Mouse (Mus musculus): Measurements from ENCODE around the gene Uxs1. TPM values are rescaled to one million over a fixed set of nuclear protein-coding genes. Genes with fewer than 3 reads are reported as not detected.

The Uxs1 gene
- polyA plus RNA-seq, 1 experiment from 2014 or later: 18.0 TPM

DNA sequence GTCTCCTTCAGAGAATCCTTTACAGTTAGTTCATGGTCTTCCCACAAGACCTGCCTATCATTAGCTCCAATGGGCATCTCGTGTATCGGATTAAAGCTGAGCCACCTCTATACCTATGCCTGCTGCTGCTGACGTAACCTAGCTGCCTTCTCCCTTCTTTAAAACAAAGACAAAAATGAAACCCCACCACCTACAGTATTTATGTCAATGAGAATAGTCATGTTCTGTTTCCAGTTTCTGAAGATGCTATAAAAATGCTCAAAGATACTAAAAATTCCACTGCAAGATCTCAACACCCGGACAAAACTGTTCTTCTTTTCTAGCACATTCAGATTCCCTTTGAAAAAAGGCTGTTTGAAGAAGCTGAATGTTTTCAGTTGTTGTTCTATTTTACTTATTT, 9.2 kb downstream of the Uxs1 start:
- H3K27me3 ChIP-seq (replicated peaks; ENCODE audit: control insufficient read depth, insufficient read depth, low read length): no peaks in the 10 kb centered on the region
- H3K9me3 ChIP-seq (ENCODE audit: control insufficient read depth, low read length): no peaks in the 10 kb centered on the region
- no peak overlapping the region for H3K4me3 ChIP-seq (ENCODE audit: low read length)
- no peak for ATAC-seq
- no peaks in the 10 kb centered on the region for H3K4me1 ChIP-seq (ENCODE audit: control insufficient read depth, insufficient read depth, low read depth, low read length)
- H3K9ac ChIP-seq (ENCODE audit: low read depth, low read length): no peak overlapping the region
- H3K36me3 ChIP-seq (ENCODE audit: control insufficient read depth, insufficient read depth, low read length): no peaks in the 10 kb centered on the region
- WGBS: 86% methylated on average over 4 of the region's 4 CpGs
- H3K4me2 ChIP-seq (ENCODE audit: low read length): no peak overlapping the region
- no peak overlapping the region for H3K27ac ChIP-seq (ENCODE audit: low read depth, low read length)

GRCm38 (mm10) chr1:43811764-43812163, 15.8 kb downstream of the Uxs1 start:
- WGBS: 97% methylated on average over 1 of the region's 1 CpGs
- H3K4me3 ChIP-seq (ENCODE audit: low read length): no peak overlapping the region
- H3K9me3 ChIP-seq (ENCODE audit: control insufficient read depth, low read length): no peaks in the 10 kb centered on the region
- no peak overlapping the region for H3K4me2 ChIP-seq (ENCODE audit: low read length)
- H3K4me1 ChIP-seq (ENCODE audit: control insufficient read depth, insufficient read depth, low read depth, low read length): no peaks in the 10 kb centered on the region
- H3K27me3 ChIP-seq (replicated peaks; ENCODE audit: control insufficient read depth, insufficient read depth, low read length): no peaks in the 10 kb centered on the region
- no peak overlapping the region for H3K27ac ChIP-seq (ENCODE audit: low read depth, low read length)
- H3K36me3 ChIP-seq (ENCODE audit: control insufficient read depth, insufficient read depth, low read length): no peaks in the 10 kb centered on the region
- H3K9ac ChIP-seq (ENCODE audit: low read depth, low read length): no peak overlapping the region
- no peak for ATAC-seq

GRCm38 (mm10) chr1:43811055-43811454, 16.5 kb downstream of the Uxs1 start:
- Histone ChIP-seq H3K9ac (ENCODE audit: low read depth, low read length) (no peak overlapping the region), H3K4me3 (ENCODE audit: low read length) (no peak overlapping the region), H3K4me1 (ENCODE audit: control insufficient read depth, insufficient read depth, low read depth, low read length) (no peaks in the 10 kb centered on the region), H3K27me3 (replicated peaks; ENCODE audit: control insufficient read depth, insufficient read depth, low read length) (no peaks in the 10 kb centered on the region), H3K36me3 (ENCODE audit: control insufficient read depth, insufficient read depth, low read length) (no peaks in the 10 kb centered on the region), H3K9me3 (ENCODE audit: control insufficient read depth, low read length) (no peaks in the 10 kb centered on the region), H3K4me2 (ENCODE audit: low read length) (no peak overlapping the region), H3K27ac (ENCODE audit: low read depth, low read length) (no peak overlapping the region)
- ATAC-seq: no peak
- WGBS: 94% methylated on average over 3 of the region's 3 CpGs

DNA sequence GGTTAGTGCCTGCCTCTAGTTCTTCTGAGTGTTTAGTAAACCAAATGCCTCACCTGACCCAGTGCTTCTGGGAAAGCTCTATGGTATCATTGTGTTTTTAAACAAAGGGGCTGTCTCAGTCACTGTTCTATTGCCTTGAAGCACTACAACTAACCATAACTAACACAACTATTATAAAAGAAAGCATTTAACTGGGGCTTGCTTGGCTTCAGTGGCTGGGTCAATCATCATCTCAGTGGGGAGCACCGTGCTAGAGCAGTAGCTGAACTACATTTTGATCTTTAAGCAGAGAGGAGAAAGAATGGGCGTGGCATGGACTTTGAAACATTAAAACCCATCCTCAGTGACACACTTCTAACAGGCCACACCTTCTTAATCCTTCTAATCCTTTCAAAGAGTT, 18.2 kb downstream of the Uxs1 start:
- Histone ChIP-seq H3K9me3 (ENCODE audit: control insufficient read depth, low read length) (no peaks in the 10 kb centered on the region), H3K27me3 (replicated peaks; ENCODE audit: control insufficient read depth, insufficient read depth, low read length) (no peaks in the 10 kb centered on the region), H3K36me3 (ENCODE audit: control insufficient read depth, insufficient read depth, low read length) (no peaks in the 10 kb centered on the region), H3K4me2 (ENCODE audit: low read length) (no peak overlapping the region), H3K9ac (ENCODE audit: low read depth, low read length) (no peak overlapping the region), H3K4me1 (ENCODE audit: control insufficient read depth, insufficient read depth, low read depth, low read length) (no peaks in the 10 kb centered on the region), H3K4me3 (ENCODE audit: low read length) (no peak overlapping the region), H3K27ac (ENCODE audit: low read depth, low read length) (no peak overlapping the region)
- no peak for ATAC-seq
- WGBS: 85% methylated on average over 2 of the region's 2 CpGs

DNA sequence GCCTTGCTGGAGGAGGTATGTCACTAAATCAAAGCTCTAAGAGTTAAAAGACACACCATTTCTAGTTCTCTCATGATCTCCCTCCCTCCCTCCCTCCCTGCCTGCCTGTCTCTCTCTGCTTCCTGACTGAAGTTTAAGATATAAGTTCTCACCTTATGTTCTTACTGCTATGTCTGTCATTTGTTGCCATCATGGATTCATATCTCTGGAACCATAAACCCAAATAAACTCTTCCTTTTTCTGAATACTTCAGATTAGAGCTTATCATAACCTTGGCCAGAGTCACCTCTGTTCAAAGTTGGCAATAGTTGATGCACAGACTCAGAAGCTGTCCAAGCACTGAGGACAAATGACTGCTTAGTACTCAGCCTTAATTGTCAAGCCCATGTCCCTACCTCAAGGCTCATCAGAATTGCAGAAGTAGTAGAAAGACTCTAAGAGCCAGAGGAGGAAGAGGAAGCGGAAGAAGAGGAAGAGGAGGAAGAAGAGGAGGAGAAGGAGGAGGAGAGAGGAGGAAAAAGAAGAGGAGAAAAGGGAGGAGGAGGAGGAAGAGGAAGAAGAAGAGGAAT, 23.6 kb downstream of the Uxs1 start:
- H3K27me3 ChIP-seq (replicated peaks; ENCODE audit: control insufficient read depth, insufficient read depth, low read length): no peaks in the 10 kb centered on the region
- no peak overlapping the region for H3K27ac ChIP-seq (ENCODE audit: low read depth, low read length)
- peaks cover 2% of the 10 kb centered on the region; the same call in 1 of the 2 replicates for H3K36me3 ChIP-seq (ENCODE audit: control insufficient read depth, insufficient read depth, low read length)
- H3K4me3 ChIP-seq (ENCODE audit: low read length): no peak overlapping the region
- no peaks in the 10 kb centered on the region for H3K9me3 ChIP-seq (ENCODE audit: control insufficient read depth, low read length)
- no peaks in the 10 kb centered on the region for H3K4me1 ChIP-seq (ENCODE audit: control insufficient read depth, insufficient read depth, low read depth, low read length)
- 100% methylated on average over 1 of the region's 1 CpGs for WGBS
- H3K9ac ChIP-seq (ENCODE audit: low read depth, low read length): no peak overlapping the region
- H3K4me2 ChIP-seq (ENCODE audit: low read length): no peak overlapping the region
- no peak for ATAC-seq

DNA sequence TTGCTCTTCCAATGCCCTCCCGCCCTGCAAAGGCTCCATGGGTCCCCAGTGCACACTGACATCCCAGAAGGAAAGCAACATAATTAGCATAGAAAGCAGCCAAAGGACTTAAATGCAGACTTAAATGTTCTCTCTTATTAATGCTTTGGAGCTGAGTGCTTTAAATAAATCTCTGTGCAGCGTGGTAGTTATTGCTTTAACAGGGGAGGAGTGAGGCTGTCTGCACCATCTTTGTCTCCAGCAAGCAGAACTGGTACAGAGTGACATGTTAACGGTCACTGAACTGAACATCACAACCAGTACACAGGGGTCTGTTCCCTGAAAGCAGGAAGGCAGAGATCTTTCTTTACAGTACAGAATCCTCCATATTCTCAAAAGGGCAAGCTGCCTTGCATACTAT, 29.6 kb downstream of the Uxs1 start:
- Histone ChIP-seq H3K27ac (ENCODE audit: low read depth, low read length) (no peak overlapping the region), H3K9ac (ENCODE audit: low read depth, low read length) (no peak overlapping the region), H3K9me3 (ENCODE audit: control insufficient read depth, low read length) (no peaks in the 10 kb centered on the region), H3K36me3 (ENCODE audit: control insufficient read depth, insufficient read depth, low read length) (peaks cover 2% of the 10 kb centered on the region; the same call in 1 of the 2 replicates), H3K4me2 (ENCODE audit: low read length) (no peak overlapping the region), H3K4me1 (ENCODE audit: control insufficient read depth, insufficient read depth, low read depth, low read length) (no peaks in the 10 kb centered on the region), H3K4me3 (ENCODE audit: low read length) (no peak overlapping the region), H3K27me3 (replicated peaks; ENCODE audit: control insufficient read depth, insufficient read depth, low read length) (no peaks in the 10 kb centered on the region)
- WGBS: 77% methylated on average over 3 of the region's 3 CpGs
- no peak for ATAC-seq

DNA sequence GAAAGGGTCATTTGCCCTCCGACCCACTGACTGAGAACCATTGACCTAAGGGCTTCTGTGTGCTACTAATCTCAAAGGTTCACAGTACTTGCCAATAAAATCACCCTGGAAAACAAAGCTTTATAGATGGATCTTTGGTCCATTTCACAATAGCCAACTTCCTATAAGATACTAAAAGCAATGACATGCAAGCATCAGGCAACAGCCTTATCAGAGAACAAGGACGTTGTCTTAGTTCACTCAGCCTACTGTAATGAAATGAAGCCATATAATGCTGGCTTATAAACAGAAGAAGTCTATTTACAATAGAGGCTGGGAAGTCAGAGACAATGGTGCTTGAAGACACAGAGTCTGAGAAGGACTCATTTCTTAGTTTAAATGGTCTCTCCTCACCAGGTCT, 37.8 kb downstream of the Uxs1 start:
- H3K4me3 ChIP-seq (ENCODE audit: low read length): no peak overlapping the region
- H3K9me3 ChIP-seq (ENCODE audit: control insufficient read depth, low read length): no peaks in the 10 kb centered on the region
- no peaks in the 10 kb centered on the region for H3K27me3 ChIP-seq (replicated peaks; ENCODE audit: control insufficient read depth, insufficient read depth, low read length)
- WGBS: 95% methylated on average over 2 of the region's 2 CpGs
- H3K4me1 ChIP-seq (ENCODE audit: control insufficient read depth, insufficient read depth, low read depth, low read length): no peaks in the 10 kb centered on the region
- no peak overlapping the region for H3K9ac ChIP-seq (ENCODE audit: low read depth, low read length)
- no peak overlapping the region for H3K4me2 ChIP-seq (ENCODE audit: low read length)
- no peak overlapping the region for H3K27ac ChIP-seq (ENCODE audit: low read depth, low read length)
- H3K36me3 ChIP-seq (ENCODE audit: control insufficient read depth, insufficient read depth, low read length): no peaks in the 10 kb centered on the region
- no peak for ATAC-seq

DNA sequence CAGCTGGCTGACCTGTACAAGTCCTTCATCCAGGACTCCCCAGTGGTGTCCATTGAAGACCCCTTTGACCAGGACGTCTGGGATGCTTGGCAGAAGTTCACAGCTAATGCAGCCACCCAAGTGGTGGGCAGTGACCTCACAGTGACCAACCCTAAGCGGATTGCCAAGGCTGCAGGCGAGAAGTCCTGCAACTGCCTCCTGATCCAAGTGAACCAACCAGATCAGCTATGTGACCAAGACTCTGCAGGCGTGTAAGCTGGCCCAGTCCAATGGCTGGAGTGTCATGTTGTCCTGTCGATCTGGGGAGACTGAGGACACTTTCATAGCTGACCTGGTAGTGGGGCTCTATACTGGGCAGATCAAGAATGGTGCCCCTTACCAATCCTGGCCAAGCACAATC, 40.9 kb downstream of the Uxs1 start:
- H3K36me3 ChIP-seq (ENCODE audit: control insufficient read depth, insufficient read depth, low read length): no peaks in the 10 kb centered on the region
- WGBS: 89% methylated on average over 5 of the region's 5 CpGs
- H3K27ac ChIP-seq (ENCODE audit: low read depth, low read length): no peak overlapping the region
- H3K9me3 ChIP-seq (ENCODE audit: control insufficient read depth, low read length): no peaks in the 10 kb centered on the region
- H3K4me2 ChIP-seq (ENCODE audit: low read length): no peak overlapping the region
- H3K27me3 ChIP-seq (replicated peaks; ENCODE audit: control insufficient read depth, insufficient read depth, low read length): no peaks in the 10 kb centered on the region
- H3K4me1 ChIP-seq (ENCODE audit: control insufficient read depth, insufficient read depth, low read depth, low read length): no peaks in the 10 kb centered on the region
- H3K4me3 ChIP-seq (ENCODE audit: low read length): no peak overlapping the region
- H3K9ac ChIP-seq (ENCODE audit: low read depth, low read length): no peak overlapping the region
- ATAC-seq: no peak

- no peak overlapping the region for H3K4me3 ChIP-seq (ENCODE audit: low read length)
- H3K9ac ChIP-seq (ENCODE audit: low read depth, low read length): no peak overlapping the region
- no peak overlapping the region for H3K27ac ChIP-seq (ENCODE audit: low read depth, low read length)
- no peaks in the 10 kb centered on the region for H3K27me3 ChIP-seq (replicated peaks; ENCODE audit: control insufficient read depth, insufficient read depth, low read length)
- no peaks in the 10 kb centered on the region for H3K36me3 ChIP-seq (ENCODE audit: control insufficient read depth, insufficient read depth, low read length)
- no peaks in the 10 kb centered on the region for H3K4me1 ChIP-seq (ENCODE audit: control insufficient read depth, insufficient read depth, low read depth, low read length)
- no peaks in the 10 kb centered on the region for H3K9me3 ChIP-seq (ENCODE audit: control insufficient read depth, low read length)
- H3K4me2 ChIP-seq (ENCODE audit: low read length): no peak overlapping the region
- no peak for ATAC-seq
- 92% methylated on average over 5 of the region's 5 CpGs for WGBS
Observed at GRCm38 (mm10) chr1:43785316-43785715, 42.3 kb downstream of the Uxs1 start.

DNA sequence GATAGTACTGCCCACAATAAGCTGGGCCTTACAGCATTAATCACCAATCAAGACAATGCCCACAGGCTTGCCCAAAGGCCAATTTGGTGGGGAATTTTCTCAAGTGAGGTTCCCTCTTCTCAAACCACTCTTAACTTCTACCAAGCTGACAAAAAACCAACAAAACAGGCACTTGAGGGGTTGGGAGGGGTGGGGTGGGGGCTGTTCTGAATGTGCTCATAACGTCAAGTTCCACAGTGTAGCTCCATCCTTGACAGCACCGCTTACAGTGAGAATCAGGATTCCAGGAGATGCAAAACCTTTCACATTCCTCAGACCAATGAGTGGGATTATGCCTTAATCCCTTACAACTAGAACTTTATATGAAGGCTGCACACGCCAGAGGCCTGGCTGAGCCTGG, 44.4 kb downstream of the Uxs1 start:
- Histone ChIP-seq H3K36me3 (ENCODE audit: control insufficient read depth, insufficient read depth, low read length) (peaks cover 5% of the 10 kb centered on the region), H3K4me3 (ENCODE audit: low read length) (no peak overlapping the region), H3K9me3 (ENCODE audit: control insufficient read depth, low read length) (no peaks in the 10 kb centered on the region), H3K4me1 (ENCODE audit: control insufficient read depth, insufficient read depth, low read depth, low read length) (no peaks in the 10 kb centered on the region), H3K4me2 (ENCODE audit: low read length) (no peak overlapping the region), H3K27ac (ENCODE audit: low read depth, low read length) (no peak overlapping the region), H3K9ac (ENCODE audit: low read depth, low read length) (no peak overlapping the region), H3K27me3 (replicated peaks; ENCODE audit: control insufficient read depth, insufficient read depth, low read length) (no peaks in the 10 kb centered on the region)
- no peak for ATAC-seq
- 95% methylated on average over 3 of the region's 3 CpGs for WGBS

Data from hindbrain, embryonic 16.5 days (tissue).